Mouse (Mus musculus) spleen, postnatal 14 days (tissue): Measurements from ENCODE around the gene Ces2g.
A peak's percentile ranks its signal among the peaks of the same experiment; 100 is the strongest.

Experiments used
- DNase-seq, 2 experiments: peaks; one replicate each; pipeline ENCODE4 v3.0.0; 2021 to 2022; ENCODE audit warnings: low spot score in 2 of 2

Gene Ces2g

DNA sequence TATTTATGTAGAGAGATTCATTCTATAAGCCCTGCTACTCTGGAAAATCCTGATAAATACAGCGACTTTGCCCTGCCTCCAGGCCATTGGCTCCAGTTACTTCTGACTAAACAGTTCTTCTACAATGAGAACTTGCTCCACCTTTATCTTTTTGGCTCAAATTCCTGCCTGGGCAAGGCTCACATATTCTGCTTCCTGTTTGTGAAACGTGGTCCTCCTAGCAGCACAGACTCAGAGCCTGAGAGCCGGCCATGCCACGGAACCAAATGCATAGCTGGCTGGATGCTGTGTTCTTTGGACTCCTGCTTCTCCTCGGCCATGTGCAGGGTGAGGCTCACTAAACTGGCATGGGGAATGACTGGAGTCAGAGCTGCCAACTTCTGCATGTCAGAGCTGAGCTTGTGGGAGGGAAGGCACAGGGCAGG lies at the start of gene Ces2g:
Gene Ces2g, plus strand, starts transcription at position 182 of the 425 bp plus-strand sequence.
- DNase-seq: peak in 1 of 2 experiments; percentile 12

DNA sequence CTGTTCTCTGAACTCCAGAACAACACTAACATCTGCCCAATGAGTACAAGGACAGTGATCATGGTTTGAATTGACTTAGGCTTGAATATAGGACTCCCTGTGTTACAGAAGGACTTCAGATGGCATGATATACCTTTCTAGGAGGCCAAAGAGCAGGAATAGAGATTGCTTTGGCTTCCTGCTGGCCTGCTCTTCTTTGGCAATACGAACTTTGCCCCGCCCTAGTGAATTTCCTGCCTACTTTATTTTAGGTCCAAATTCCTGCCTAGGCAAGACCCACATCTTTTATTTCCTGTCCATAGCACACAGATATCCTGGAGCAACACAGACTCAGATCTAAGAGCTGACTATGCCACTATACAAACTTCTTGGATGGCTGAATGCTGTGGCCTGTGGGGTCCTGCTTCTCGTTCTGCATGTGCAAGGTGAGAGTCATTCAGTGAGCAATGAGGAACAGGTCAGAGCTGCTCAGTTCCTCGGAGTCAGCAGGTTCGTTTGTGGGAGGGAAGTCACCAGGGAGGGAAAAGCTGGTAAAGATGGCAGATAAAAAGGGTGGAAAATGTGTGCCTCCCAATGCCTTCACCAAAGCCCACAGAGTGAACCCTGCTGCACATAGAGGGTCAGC lies 35.4 kb upstream of the Ces2g start, which contains the start of gene Ces2e:
Gene Ces2e, plus strand, starts transcription at position 289 of the 625 bp plus-strand sequence.
- no peak for DNase-seq

DNA sequence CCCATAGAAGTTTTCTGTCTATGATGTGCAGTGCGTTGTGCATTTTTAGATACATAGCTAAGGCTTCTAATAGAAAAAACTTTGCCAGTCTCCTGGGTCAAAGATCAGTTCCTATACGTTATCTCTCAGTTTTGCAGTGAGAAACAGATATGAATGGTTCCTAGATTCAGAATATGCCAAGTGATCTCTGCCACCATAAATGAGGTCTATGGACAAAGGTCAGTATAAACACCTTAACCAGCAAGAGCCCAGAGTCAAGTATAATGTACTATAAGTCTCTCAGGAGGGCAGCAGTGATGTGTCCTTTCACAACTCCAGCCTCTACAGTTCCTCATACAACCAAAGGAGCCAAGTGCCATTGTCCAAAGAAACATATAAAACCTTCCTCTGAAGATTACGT lies 34.2 kb upstream of the Ces2g start:
- no peak for DNase-seq

DNA sequence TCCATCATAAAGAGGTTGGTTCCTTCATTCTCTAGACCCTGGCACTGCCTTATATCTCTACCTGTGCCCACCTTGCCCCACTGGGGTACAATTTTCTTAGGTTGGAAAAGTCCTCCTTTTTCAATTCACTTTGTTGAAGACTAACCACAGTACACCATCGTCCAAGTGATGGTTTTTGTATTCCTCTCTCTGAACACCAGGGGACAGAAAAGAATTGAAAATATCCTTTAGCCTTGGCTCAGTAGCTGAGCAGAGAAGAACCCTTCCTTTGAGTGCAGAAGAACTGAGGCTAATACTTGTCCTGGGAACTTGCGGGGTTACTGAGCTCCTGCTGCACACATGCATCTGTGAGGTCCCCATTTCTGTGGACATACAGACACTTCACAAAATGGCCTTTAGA lies 16.9 kb upstream of the Ces2g start:
- no peak for DNase-seq

DNA sequence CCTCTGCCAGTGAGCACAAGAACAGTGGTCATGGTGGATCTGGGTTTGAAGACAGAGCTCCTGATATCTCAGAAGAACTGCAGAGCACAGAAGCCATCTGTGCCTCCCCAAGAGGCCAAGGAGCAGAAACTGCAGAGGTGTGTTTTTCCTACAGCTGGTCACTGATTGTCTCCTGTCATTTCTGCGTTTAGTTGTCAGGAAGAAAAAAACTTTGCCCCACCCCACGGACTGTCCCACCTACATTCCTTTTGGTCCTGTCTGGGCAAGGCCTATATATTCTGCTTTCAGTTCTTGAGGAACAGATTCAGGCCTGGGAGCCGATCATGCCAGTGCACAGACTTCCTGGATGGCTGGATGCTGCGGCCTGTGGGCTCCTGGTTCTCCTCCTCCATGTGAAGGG lies 14.5 kb upstream of the Ces2g start, which contains the start of gene Ces2f:
Gene Ces2f, plus strand, starts transcription at position 301 of the 400 bp plus-strand sequence.
- no peak for DNase-seq

DNA sequence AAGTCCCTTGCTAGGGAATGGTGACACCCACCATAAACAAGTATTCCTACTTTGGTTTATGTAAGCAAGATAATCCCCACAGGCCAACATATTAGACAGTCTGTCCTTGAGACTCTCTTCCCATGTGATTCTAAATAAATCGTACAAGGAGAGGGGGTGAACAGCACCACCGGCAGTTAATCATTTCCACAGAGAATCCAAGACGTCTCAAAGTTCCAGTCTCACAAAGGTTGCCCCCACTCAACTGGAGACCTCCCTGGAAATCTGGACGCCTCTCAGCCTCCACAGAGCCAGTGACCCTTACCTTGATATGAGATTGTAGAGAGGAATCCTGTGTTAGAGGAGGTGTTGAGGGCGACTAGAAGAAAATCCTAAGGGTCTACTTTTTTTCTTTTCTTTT lies 12.5 kb upstream of the Ces2g start:
- no peak for DNase-seq

DNA sequence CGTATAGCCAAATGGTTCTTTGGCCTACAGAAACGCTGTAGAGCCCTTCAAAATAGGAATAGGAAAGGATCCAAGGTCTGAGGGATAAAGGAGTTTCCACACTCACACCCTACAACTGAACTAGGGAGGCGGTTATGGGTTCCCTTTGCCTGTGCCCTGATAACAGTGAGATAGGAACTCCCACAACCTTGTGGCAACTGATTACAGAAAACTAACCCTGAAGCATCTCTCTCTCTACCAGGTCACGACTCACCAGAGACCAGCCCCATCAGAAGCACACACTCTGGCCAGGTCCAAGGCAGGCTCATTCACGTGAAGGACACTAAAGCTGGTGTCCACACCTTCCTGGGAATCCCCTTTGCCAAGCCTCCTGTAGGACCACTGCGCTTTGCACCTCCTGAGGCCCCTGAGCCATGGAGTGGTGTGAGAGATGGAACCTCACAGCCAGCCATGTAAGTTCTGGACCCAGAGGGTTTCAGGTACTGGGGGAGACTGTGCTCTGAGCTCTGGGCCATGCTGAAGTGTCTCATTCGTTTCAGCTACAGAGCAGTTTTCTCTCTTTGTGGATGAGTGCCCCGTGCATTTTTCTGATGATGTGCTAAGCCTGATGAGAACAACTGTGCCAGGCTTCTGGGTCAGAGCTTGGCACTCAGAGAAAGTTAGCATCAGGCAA lies 847 bp downstream of the Ces2g start:
- peak; percentile 19 to 31 for DNase-seq

DNA sequence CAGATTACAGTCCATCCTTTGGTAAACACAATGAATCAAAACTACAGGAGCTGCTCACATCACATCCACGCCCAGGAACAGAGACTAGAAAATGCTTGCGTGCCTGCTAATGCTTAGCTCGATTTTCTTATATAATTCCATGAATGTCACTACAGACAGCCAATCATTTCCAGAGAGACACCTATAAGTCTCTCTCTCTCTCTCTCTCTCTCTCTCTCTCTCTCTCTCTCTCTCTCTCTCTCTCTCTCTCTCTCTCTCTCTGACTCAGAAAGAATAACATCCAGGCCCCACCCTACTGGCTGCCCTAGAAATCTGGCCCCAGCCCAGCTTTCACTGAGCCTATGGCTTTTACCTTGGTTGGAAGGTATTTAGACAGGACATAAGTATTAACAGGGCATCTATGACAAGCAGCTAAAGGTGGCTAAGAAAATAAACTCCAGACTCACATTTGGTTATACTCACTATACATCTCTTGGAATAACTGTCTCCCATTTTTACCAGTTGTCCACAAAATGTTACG lies 1.9 kb downstream of the Ces2g start:
- DNase-seq: no peak

DNA sequence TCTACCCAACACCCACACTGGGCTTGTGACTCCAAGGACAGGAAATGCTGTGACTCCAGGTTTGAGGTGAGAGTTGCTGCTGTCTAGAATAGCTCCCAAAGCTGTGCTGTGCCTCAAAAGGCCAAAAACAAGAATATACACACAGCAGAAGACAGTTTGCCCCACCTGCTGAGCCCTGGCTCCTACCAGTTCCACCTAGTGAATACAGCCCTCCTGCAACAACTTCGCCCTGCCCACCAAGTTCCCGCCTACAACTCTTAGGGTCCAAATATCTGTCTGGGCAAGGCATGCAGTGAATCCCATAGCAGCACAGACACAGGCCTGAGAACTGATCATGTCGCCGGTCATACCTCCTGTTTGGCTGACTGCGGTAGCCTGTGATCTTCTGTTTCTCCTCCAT lies 22.6 kb downstream of the Ces2g start:
- no peak for DNase-seq

DNA sequence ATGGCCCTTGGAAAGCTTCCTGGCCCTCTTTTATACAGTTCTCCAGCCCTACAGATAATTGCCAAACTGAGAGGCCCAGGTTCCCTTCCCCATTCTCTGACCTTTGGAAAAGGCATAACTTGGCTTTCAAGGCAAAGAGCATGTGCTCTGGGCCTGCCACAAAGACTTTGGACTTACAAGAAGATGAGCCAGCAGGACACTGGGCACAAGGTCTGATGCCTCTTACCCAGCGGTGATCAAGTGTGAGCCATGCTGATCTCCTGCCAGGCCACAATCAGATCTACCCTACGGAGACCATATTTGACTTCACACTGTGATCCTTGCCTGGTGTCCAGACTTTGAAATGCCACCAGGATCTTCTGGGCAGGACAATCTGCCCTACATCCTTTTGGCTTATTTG lies 23.4 kb downstream of the Ces2g start:
- no peak for DNase-seq

DNA sequence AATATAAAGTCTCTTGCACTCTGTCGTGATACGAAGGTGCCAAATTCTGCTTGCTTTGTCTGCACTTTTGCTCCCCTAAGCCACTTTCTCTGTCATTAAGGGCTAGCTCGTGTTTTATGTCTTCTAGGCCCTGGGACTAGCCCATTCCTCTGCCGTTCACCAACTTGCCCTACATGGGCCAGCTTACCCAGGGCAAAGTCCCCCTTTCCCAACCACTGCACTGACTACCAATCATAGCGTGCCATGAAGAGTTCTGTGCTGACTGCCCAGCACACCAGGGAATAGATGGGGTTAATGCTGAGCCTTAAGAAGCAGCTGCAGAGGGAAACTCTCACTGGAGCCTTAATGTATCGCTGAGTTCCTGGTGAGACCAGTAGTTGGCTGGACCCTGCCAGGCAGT lies 36.7 kb downstream of the Ces2g start:
- DNase-seq: no peak

DNA sequence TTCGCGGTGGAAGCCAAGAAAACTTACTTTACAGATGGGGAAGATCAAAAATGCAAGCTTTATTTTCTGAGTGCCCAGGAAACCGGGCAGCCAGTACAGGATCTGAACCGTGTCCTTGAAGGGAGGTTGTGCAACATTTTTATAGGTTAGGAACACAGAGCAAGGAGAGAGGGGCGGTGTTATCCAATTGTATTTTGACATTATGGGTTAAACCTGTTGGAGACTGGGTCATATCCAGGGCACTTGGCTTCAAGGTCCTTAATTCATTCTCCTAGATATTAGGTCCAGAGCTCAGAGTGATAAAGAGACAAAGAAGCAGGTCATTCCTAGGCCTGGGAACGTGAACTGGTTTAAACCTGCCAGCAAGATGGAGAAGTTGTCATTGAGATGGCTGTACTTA lies 37.7 kb downstream of the Ces2g start:
- no peak for DNase-seq

DNA sequence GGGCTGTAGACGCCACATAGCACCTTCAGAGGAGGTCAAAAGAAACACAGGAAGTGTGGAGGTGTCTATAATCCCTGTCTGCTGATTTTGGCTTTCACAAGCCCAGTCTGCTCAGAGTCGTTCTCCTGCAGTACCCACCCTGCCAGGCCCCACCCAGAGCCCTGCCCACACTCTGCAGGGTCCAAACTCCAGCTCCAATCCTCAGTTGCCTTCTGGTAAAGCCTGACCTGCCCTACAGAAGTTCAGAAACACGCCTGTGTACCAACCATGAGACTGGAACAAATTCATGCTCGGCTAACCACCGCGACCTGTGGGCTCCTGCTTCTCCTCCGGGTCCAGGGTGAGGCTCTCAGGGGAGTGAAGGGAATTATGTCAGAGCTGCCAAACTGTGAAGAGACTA lies 39.1 kb downstream of the Ces2g start, which contains the start of gene Ces2h:
Gene Ces2h, plus strand, starts transcription at position 268 of the 400 bp plus-strand sequence.
- no peak for DNase-seq

DNA sequence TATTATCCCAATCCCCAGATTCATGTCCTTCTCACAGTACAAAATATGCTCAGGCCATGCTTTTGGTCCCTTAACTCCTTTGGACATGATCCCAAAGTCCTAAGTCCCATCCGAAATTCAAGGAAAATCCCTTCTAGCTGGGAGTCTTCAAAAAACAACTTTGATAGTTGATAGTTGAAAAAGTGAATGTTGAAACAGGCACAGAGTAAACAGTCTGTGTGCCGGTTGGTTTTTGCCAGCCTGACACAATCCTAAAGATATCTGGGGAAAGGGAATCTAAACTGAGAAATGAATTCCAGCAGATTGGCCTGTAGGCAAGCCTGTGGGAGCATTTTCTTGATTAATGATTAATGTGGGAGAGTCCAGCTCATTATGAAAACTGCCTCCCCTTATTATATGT lies 48.5 kb downstream of the Ces2g start:
- no peak for DNase-seq

DNA sequence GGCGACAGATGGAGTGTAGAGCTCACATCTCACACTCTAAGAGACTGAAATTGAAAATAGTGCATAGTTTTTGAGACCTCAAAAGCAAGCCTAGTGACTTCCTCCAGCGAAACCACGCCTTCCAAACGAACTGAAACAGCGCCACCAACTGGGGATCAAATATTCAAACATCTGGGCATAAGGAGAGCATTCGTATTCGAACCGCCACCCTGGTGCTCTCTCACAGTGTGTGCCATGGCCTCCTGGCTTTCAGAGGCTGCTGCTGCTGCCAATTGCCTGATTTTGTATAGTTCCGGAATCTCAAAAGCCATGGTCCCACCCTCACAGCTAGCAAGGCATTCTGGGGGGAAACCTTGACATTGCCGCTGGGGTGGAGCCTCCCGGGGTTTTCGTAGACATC lies 49.6 kb downstream of the Ces2g start:
- no peak for DNase-seq

DNA sequence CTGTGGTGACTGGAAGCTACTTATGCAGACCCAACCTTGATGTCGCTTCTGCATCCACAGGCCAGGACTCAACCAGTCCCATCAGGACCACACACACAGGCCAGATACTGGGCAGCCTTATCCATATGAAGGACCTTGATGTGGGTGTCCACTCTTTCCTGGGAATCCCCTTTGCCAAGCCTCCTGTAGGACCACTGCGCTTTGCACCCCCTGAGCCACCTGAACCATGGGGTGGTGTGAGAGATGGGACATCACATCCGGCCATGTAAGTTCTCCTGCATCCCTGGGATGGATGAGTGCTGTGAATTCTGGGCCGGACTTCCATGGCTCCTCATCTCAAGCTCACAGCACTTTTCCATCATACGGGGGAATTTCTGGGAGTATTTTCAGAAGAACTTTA lies 52.9 kb downstream of the Ces2g start:
- DNase-seq: no peak
